Mouse (Mus musculus) testis, adult 2 months (tissue): Measurements from ENCODE around the gene Olfr1040. TPM values are rescaled to one million over a fixed set of nuclear protein-coding genes. Genes with fewer than 3 reads are reported as not detected.

Source experiments
- H3K27ac ChIP-seq: fragments of 200-500 bp; 2 replicates; pipeline ENCODE4 v1.5.1; 2012; ENCODE audit warnings: low read depth, low read length; ENCODE audit not compliant: control insufficient read depth, insufficient read depth
- H3K27me3 ChIP-seq: fragments of 200-500 bp; 2 replicates; pipeline ENCODE4 v1.6.1; 2012; ENCODE audit warnings: mild to moderate bottlenecking, low read length, moderate library complexity; ENCODE audit not compliant: control insufficient read depth, insufficient read depth
- H3K36me3 ChIP-seq: fragments of 200-500 bp; 2 replicates; pipeline ENCODE4 v1.6.1; 2012; ENCODE audit warnings: mild to moderate bottlenecking, low read length; ENCODE audit not compliant: control insufficient read depth, insufficient read depth
- H3K4me1 ChIP-seq: fragments of 200-500 bp; 2 replicates; pipeline ENCODE4 v1.6.1; 2012; ENCODE audit warnings: low read length; ENCODE audit not compliant: control insufficient read depth, insufficient read depth
- H3K4me3 ChIP-seq: fragments of 200-500 bp; 2 replicates; pipeline ENCODE4 v1.5.1; 2012; ENCODE audit warnings: low read depth, mild to moderate bottlenecking, low read length, moderate library complexity, mixed read lengths; ENCODE audit not compliant: control insufficient read depth
- CTCF ChIP-seq: fragments of 200-500 bp; IDR thresholded peaks from 2 replicates; pipeline ENCODE4 v1.5.1; 2012; ENCODE audit warnings: low read depth, mild to moderate bottlenecking, inconsistent platforms, low read length, moderate library complexity; ENCODE audit not compliant: control insufficient read depth, insufficient read depth, insufficient replicate concordance
- POLR2A ChIP-seq: fragments of 200-500 bp; IDR thresholded peaks from 2 replicates; pipeline ENCODE4 v1.6.1; 2012; ENCODE audit warnings: low read depth, mild to moderate bottlenecking, inconsistent platforms, low read length, moderate library complexity; ENCODE audit not compliant: control insufficient read depth
- polyA plus RNA-seq: library from polyadenylated mRNA; depleted of rRNA; stranded (reverse); fragments of >200 nt; gene quantifications from 2 replicates; pipeline ENCODE4 v1.2.3, GENCODE M21; 2012; rRNA removed

The Olfr1040 gene
- polyA plus RNA-seq, 1 experiment, result not detected

DNA sequence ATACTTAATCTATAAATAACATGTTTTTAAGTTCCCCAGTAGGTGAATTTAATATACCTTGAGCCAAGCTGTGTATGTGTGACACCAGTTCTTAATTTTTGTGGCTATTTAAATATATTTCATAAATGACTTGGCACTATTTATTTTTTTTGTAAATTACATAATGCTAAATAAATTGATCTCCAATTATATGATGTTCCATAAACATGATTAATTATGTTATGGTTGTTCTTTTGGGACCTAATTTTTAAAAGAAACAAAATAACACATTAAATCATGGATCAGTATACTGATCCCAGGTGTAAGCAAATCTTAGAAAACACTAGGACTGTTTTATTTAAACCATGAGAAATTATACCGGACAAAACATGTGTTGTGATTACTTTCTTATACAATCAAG is 10.7 kb downstream of the Olfr1040 start, which contains the start of gene Olfr1039:
TSS of gene Olfr1039 (minus strand) at position 101 of the 400 bp plus-strand sequence.
- H3K4me1 ChIP-seq, result no peaks in the 10 kb centered on the region
- TF ChIP-seq CTCF (no peak), POLR2A (no peak)
- no peaks in the 10 kb centered on the region for H3K27me3 ChIP-seq
- H3K27ac ChIP-seq, result no peak within 1 kb of the TSS
- no peak within 1 kb of the TSS for H3K4me3 ChIP-seq
- no peaks in the 10 kb centered on the region for H3K36me3 ChIP-seq

Other genes with a start within 250 kb of the Olfr1040 start
- not detected in 2 replicates for gene Olfr1024, start 241.7 kb downstream of the Olfr1040 start, polyA plus RNA-seq
- not detected in 2 replicates for gene Olfr1025-ps1, start 231.5 kb downstream of the Olfr1040 start, polyA plus RNA-seq
- not detected in 2 replicates for gene Olfr1026, start 225.2 kb downstream of the Olfr1040 start, polyA plus RNA-seq
- not detected in 2 replicates for gene Olfr1028, start 196.3 kb downstream of the Olfr1040 start, polyA plus RNA-seq
- gene Olfr1029, start 172.8 kb downstream of the Olfr1040 start, polyA plus RNA-seq, result 0.02 and 0.31 TPM in 2 replicates
- not detected in 2 replicates for gene Olfr1030, start 167.5 kb downstream of the Olfr1040 start, polyA plus RNA-seq
- gene Olfr1031, start 156.4 kb downstream of the Olfr1040 start, polyA plus RNA-seq, result not detected in 2 replicates
- gene Olfr1032, start 141.2 kb downstream of the Olfr1040 start, polyA plus RNA-seq, result not detected in 2 replicates
- 0.35 and 1.1 TPM in 2 replicates for gene Olfr1033, start 126.1 kb downstream of the Olfr1040 start, polyA plus RNA-seq
- not detected in 2 replicates for gene Olfr1034, start 100.9 kb downstream of the Olfr1040 start, polyA plus RNA-seq
- gene Olfr1036, start 72.7 kb downstream of the Olfr1040 start, polyA plus RNA-seq, result not detected in 2 replicates
- not detected in 2 replicates for gene Olfr1037, start 59.3 kb downstream of the Olfr1040 start, polyA plus RNA-seq
- not detected in 2 replicates for gene Olfr1039, start 10.8 kb downstream of the Olfr1040 start, polyA plus RNA-seq
- gene Olfr1042, start 15.1 kb upstream of the Olfr1040 start, polyA plus RNA-seq, result not detected in 2 replicates
- gene Olfr1043, start 20.8 kb upstream of the Olfr1040 start, polyA plus RNA-seq, result not detected in 2 replicates
- gene Olfr1044, start 31.1 kb upstream of the Olfr1040 start, polyA plus RNA-seq, result not detected in 2 replicates
- not detected in 2 replicates for gene Olfr52, start 39.0 kb upstream of the Olfr1040 start, polyA plus RNA-seq
- not detected in 2 replicates for gene Olfr1045, start 56.3 kb upstream of the Olfr1040 start, polyA plus RNA-seq
- not detected in 2 replicates for gene Olfr1046, start 72.6 kb upstream of the Olfr1040 start, polyA plus RNA-seq
- not detected in 2 replicates for gene Olfr1047, start 84.7 kb upstream of the Olfr1040 start, polyA plus RNA-seq
- not detected in 2 replicates for gene Olfr1048, start 93.6 kb upstream of the Olfr1040 start, polyA plus RNA-seq
- gene Olfr1049, start 111.6 kb upstream of the Olfr1040 start, polyA plus RNA-seq, result not detected in 2 replicates
- gene Olfr1051, start 132.4 kb upstream of the Olfr1040 start, polyA plus RNA-seq, result not detected in 2 replicates
- gene Olfr1052, start 145.7 kb upstream of the Olfr1040 start, polyA plus RNA-seq, result not detected in 2 replicates
- gene Olfr1053, start 168.6 kb upstream of the Olfr1040 start, polyA plus RNA-seq, result not detected in 2 replicates
- not detected in 2 replicates for gene Olfr1054, start 188.7 kb upstream of the Olfr1040 start, polyA plus RNA-seq
- gene Olfr1055, start 203.6 kb upstream of the Olfr1040 start, polyA plus RNA-seq, result not detected in 2 replicates
- gene Olfr1056, start 215.7 kb upstream of the Olfr1040 start, polyA plus RNA-seq, result not detected in 2 replicates
- not detected in 2 replicates for gene Olfr1057, start 231.7 kb upstream of the Olfr1040 start, polyA plus RNA-seq
- not detected in 2 replicates for gene Olfr1058, start 241.8 kb upstream of the Olfr1040 start, polyA plus RNA-seq